Mouse (Mus musculus): Measurements from ENCODE around the gene Gm3415.
"Not testable (repeated sequence)": the region's sequence is repeated elsewhere in the genome, so short reads cannot be mapped to it uniquely, and the experiment has no call there.

The Gm3415 gene

DNA sequence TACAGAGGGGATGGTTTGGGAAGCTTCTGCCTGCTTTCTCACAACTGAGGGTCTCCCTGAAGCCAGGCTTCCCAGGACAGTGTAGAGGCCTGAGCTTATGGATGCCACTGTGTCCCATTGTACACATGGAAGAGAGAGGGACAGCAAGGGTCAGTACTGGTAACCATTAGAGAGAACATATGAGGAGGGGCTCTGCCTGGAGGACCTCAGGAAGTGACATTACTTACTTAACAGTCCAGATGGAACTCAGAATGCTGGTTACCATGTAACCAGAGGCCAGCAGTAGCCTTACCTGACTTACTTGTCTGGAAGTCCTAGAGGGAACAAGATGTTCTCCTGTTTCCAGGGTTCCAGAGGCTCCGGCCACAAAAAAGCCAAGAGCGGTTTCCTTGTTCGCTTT lies at the start of gene Gm3415:
Gene Gm3415 (plus strand): TSS at position 301 of the 400 bp plus-strand sequence.
- not testable (repeated sequence) for DNase-seq (ENCODE audit: extremely low spot score, low read depth, low spot score)

DNA sequence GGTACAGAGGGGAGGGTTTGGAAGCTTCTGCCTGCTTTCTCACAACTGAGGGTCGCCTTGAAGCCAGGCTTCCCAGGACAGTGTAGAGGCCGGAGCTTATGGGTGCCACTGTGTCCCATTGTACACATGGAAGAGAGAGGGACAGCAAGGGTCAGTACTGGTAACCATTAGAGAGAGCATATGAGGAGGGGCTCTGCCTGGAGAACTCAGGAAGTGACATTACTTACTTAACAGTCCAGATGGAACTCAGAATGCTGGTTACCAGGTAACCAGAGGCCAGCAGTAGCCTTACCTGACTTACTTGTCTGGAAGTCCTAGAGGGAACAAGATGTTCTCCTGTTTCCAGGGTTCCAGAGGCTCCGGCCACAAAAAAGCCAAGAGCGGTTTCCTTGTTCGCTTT lies 42.1 kb upstream of the Gm3415 start, which contains the start of gene Gm3402:
Gene Gm3402 (plus strand): TSS at position 301 of the 400 bp plus-strand sequence.
- not testable (repeated sequence) for DNase-seq (ENCODE audit: extremely low spot score, low read depth, low spot score)

DNA sequence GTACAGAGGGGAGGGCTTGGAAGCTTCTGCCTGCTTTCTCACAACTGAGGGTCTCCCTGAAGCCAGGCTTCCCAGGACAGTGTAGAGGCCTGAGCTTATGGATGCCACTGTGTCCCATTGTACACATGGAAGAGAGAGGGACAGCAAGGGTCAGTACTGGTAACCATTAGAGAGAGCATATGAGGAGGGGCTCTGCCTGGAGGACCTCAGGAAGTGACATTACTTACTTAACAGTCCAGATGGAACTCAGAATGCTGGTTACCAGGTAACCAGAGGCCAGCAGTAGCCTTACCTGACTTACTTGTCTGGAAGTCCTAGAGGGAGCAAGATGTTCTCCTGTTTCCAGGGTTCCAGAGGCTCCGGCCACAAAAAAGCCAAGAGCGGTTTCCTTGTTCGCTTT lies 30.4 kb upstream of the Gm3415 start, which contains the start of gene Gm3404:
Gene Gm3404 (plus strand): TSS at position 301 of the 400 bp plus-strand sequence.
- DNase-seq (ENCODE audit: extremely low spot score, low read depth, low spot score), result not testable (repeated sequence)

DNA sequence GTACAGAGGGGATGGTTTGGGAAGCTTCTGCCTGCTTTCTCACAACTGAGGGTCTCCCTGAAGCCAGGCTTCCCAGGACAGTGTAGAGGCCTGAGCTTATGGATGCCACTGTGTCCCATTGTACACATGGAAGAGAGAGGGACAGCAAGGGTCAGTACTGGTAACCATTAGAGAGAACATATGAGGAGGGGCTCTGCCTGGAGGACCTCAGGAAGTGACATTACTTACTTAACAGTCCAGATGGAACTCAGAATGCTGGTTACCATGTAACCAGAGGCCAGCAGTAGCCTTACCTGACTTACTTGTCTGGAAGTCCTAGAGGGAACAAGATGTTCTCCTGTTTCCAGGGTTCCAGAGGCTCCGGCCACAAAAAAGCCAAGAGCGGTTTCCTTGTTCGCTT lies 18.6 kb upstream of the Gm3415 start, which contains the start of gene Gm3409:
Gene Gm3409 (plus strand): TSS at position 301 of the 400 bp plus-strand sequence.
- not testable (repeated sequence) for DNase-seq (ENCODE audit: extremely low spot score, low read depth, low spot score)

DNA sequence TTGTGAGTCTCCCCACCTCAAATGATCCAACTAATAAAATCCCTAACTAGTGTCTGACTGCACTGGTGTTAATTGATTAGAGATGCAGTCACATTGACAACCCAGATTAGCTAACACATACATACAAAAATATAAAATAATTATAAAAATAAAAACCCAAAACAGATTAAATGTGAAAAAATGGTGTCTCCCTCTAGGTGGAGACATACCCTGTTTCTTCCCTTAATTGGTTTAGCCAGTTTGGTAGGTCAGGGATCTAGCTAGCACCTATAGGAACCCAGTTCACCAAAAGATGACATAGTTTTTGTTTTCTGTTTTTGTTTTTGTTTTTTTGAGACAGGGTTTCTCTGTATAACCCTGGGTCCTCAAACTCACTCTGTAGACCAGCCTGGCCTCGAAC lies 8.3 kb downstream of the Gm3415 start:
- DNase-seq (ENCODE audit: extremely low spot score, low read depth, low spot score), result no peak

DNA sequence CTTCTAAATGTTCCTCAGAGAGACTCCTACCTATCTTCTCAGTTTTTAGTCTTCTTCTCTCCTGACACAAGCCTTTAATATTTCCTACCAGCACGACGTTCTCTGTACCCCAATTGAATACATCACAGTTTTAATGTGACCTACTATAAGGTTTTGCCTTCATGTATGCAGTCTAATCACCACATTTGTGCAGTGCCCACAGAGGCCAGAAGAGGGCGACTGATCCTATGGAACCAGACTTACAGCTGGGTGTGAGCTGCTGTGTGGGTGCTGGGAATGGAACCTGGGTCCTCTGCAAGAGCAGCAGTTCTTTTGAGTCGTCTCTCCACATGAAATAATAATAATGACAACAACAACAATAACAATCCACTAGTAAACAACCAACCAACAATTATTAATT lies 11.1 kb downstream of the Gm3415 start:
- no peak for DNase-seq (ENCODE audit: extremely low spot score, low read depth, low spot score)

DNA sequence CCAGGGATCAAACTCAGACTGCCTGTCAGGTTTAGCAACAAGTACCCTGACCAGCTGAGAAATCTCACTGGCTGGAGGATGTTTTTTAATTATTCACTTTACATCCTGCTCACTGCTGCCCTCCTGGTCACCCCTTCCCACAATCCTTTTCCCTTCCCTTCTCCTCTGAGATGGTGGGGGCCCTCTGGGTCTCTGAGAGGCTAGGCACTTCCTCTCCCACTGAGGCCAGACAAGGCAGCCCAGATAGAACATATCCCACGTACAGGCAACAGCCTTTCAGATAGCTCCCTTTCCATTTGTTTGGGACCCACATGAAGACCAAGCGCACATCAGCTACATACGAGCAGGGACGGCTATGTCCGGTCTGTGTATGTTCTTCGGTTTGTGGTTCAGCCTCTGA lies 14.2 kb downstream of the Gm3415 start:
- DNase-seq (ENCODE audit: extremely low spot score, low read depth, low spot score), result not testable (repeated sequence)

DNA sequence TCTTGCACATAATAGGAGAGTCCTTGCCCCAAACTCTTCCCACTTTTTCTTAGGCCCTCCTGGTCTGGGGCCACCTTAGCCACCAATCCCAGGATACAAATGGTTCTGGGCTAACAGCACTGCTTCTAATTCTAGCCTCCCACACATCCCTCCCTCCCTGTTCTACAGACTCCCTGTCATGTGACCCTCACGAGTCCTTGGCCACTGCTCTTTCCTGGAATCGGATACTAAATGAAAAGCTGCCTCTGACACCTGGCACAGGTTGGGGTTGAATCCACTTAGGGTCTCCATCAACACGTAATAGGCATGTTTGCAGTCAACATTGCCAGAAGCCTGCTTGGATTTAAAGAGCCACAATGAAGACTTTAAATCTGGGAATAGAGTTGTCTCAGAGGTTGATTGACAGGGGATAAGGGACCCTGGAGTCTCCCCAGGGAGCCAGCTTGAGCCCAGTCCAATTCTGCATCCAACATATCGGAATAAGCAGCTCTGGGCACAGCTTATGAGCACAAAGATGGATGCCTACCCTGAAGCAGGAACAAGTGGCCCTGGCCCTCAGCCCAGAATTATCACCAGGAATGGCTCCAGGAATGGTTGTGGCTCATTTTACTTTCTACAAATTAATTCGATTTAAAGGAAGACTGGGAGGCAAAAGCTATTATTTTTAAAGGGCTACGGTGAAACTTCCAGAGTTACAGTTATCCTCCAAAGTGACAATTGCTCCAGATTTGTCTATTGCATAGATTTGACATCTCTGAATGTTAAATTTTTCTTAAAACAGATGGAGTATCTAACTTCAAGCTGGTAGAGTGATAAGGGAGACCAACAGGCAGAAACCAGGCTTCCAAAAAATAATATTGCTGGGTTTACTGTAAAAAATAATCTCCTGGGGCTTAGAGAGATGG lies 16.1 kb downstream of the Gm3415 start:
- not testable (repeated sequence) for DNase-seq (ENCODE audit: extremely low spot score, low read depth, low spot score)

DNA sequence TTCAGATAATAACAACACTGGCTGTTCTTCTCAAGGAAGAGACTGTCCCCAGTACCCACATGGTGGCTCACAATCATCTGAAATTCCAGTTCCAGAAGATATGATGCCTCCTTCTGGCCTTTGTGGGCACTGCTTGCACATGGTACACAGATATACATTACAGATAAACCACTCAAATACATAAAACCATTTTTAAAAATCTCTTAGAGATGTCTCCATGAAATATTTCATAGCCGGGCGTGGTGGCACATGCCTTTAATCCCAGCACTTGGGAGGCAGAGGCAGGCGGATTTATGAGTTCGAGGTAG lies 16.8 kb downstream of the Gm3415 start:
- DNase-seq (ENCODE audit: extremely low spot score, low read depth, low spot score), result not testable (repeated sequence)

DNA sequence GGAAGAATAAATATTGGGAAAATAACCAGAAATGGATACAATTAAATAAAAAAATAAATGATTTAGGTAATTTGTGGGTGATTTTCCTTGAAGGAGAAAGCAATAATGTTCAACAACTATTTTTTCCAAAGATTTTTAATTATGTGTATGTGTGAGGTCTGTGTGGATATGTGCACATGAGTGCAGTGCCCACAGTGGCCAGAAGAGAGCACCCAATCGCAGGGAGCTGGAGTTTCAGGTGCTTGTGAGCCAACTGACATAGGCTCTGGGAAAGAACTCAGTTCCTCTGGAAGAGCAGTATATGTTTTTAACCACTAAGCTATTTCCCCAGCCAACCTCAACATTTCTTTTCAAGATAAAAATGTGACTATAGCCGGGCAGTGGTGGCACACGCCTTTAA lies 20.7 kb downstream of the Gm3415 start:
- no peak for DNase-seq (ENCODE audit: extremely low spot score, low read depth, low spot score)

DNA sequence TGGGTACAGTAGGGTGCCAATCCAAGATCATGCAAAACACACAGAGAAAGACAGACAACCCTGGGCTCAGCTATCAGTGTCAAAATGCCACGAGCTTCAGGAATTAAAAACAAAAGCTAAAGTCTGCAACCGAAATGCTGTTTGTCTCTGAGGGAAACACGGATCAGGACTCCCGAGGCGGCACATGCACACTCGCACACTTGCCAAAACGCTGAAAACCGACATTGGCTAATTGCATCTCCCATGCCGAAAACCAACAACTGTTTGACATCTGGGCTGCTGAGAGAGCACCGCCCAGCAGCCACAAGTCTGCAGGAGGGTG lies 28.2 kb downstream of the Gm3415 start:
- DNase-seq (ENCODE audit: extremely low spot score, low read depth, low spot score), result no peak

DNA sequence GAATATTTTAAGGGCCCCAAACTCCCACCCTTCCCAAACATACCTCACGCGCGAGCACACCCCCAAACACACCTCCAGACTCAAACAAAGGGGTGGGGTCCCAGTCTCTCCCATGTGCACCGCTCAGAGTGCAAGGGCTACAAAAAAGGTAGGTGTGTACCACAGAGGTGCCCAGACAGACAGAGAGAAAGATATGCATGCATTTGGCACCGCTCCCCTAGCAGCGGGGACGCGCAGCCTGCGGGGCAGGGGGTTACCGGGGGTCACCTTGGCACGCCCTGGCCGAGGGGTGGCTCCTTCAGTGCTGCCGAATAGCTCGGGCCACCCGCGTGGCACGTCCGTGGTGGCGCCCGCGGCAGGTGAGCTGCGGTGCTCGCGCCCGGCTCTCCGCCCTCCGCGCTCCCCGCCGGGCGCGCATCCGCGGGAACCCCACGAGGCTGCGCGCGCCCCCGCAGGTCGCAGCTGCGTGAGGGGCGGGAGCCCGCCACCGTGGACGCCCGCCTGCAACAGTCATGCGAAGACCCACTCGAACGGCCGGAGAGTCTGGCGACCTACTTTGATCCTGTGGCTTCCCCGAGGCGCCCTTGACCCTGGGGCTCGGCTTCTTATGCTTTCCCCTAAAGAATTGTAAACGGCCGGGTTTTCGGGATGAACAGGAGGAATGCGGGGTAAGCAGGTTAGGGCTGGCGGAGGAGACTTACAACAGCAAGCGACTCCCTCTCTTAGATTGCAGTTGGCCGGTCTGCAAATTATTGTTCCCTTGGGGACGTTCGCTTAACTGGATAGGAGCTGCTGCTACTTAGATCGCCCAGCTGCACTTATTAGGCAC lies 28.8 kb downstream of the Gm3415 start, which contains the start of gene Gpr12:
Gene Gpr12 (minus strand): TSS at position 762 of the 829 bp plus-strand sequence.
- no peak for DNase-seq (ENCODE audit: extremely low spot score, low read depth, low spot score)

DNA sequence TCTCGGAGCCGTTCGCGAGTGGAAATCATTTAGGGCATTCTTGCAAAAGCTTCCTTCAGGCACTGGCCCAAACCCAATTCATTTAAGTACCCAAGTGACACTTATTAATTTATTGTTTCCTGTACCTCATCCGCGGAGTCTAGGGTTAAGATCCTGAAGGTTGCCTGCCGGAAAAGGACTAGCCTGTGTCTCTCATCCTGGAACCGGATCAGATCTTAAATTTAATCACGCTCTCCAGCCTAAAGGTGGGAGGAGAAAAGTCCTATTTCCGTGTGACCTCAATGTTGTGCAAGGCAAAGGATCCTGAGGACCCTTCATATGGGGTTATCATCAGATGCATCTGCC lies 29.3 kb downstream of the Gm3415 start:
- DNase-seq (ENCODE audit: extremely low spot score, low read depth, low spot score), result no peak

DNA sequence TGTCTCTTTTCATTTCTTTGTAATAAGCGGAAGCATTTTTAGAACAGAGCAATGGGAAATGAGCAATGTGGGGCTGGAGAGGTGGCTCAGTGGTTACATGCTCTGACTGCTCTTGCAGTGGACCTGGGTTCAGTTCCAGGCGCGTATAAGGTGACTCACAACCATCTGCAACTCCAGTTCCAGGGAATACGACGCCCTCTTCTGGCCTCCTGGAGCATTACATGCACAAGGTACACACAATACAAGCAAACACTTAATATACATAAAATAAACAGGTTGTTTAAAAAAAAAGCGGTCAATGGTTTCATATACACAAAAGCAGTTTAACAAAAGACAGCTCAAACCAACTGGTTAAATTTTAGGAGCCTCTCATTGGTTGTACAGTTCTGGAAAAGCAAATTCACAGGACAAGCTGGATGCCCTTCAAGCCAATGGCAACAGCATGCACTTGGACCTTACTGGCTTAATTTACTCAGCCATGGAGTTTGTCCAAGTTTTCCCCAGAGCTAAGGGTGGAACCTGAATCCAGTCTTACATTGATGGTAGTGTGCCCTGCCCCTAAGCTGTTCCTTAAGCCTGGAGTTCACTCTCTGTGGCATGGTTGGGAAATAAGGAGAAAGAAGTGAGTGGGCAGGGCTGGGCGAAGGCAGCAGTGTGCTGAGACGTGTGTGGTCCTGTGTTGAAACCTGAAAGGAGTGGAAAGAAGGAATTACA lies 30.6 kb downstream of the Gm3415 start:
- DNase-seq (ENCODE audit: extremely low spot score, low read depth, low spot score), result no peak

DNA sequence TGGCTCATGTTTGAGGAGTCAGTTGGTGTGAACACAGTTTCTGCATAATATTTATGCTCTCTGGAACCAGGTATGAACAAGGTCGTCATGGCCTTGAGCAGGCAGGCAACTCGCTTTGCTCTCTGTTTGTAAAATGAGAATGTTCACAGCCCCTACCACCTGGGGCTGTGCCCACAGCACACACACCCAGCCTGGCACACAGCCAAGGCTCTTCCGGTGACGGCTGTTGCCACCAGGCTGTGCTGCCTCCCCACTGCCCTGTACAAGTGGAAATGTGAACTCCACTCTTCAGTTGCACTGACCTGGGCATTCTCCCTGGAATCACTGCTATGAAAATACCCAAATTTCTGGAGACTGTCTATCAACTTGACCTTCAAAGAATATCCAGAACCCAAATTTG lies 35.1 kb downstream of the Gm3415 start:
- DNase-seq (ENCODE audit: extremely low spot score, low read depth, low spot score), result no peak

DNA sequence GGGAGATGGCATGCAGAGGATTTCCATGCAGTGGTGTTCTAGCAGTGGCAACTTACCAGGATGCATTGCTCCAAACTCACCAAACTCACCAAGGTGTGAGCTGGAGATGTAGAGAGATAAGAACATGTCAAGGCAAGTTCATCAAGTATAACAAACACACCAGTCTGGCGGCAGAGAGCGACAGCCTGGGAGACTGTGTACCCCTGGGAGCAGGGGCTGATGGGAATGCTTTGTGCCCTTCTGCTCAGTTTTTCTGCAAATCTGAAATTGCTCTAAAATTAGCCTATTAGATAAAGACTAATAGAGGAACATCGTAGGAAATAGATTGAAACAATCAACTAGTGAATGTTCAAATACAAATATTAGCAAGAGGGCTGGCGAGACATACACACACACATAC lies 35.7 kb downstream of the Gm3415 start:
- no peak for DNase-seq (ENCODE audit: extremely low spot score, low read depth, low spot score)

DNA sequence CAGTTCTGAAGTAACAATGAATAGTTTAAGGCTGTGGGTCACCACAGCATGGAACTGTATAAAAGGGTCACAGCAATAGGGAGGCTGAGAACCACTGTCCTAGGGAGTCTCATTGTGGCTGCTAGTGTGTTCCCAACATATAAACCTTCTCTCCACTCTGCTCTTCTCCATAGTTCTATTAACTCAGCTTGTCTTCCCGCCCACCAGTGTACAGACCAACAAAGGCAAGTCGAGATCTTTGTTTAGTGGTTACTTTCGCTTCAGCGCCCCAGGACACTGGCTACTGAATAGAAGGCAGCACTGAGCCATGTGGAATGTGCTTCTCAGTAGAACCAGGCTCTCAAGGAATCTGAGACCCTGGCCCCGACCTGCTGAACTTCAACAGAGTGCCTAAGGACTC lies 36.6 kb downstream of the Gm3415 start:
- no peak for DNase-seq (ENCODE audit: extremely low spot score, low read depth, low spot score)

DNA sequence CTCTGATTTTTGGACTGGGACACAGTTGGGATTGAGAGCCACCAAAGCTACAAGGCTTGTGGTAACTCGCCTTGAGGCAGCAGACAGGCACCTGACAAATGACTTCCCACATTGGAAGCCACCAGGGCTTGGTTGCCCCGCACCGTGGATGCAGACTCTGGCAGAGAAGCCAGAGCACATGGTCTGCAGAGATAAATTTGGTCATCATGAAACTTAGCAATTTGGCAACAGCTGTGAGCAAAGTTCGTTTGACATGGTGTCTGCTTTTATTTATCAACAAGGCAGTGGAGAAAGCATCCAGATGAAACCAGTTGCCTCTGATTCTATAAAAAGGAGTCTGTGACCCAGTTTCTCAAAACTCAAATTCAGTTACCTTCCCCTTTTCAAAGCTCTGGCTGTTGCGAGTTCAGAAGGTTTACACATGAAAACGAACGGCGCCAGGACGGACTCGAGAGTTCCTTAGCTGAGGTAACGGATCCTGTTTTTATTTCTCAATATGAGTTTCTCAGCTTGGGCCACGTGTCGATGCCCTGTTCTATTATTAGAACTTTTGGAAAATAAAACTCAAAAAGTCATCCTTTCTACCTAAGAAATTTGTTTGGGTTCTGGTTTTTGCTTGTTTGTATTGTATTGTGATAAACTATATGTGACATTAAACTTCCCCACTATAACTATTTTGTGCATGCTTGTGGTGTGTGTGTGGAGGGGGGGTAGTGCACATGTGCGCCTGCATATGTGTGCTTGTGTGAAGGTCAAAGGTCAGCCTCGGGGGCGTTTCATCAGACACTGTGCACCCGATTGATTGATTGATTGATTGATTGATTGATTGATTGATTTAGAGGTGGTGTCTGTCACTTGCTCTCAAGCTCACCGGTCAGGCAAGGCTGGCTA lies 40.9 kb downstream of the Gm3415 start:
- DNase-seq (ENCODE audit: extremely low spot score, low read depth, low spot score), result no peak

DNA sequence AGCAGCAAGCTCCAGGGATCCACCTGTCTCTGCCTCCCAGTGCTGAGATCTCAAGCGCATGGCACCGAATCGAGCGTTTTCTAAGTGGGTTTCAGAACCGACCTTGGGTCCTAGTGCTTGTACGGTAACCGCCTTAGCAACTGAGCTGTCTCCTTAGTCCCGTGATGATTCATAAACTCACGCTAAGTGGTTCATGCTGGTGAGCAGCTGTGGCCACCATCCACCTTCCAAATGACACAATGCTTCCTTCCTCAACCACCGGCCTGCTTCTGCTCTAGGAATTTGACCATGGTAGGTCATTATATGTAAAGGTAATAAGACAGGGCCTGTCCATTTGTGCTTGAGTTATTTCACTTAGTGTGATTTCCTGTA lies 41.6 kb downstream of the Gm3415 start:
- no peak for DNase-seq (ENCODE audit: extremely low spot score, low read depth, low spot score)
